Mouse (Mus musculus): ENCODE data around the gene Tmc6. TPM values are rescaled to one million over a fixed set of nuclear protein-coding genes. Genes with fewer than 3 reads are reported as not detected.

The Tmc6 gene
- total RNA-seq, 1 experiment from 2014 or later = 95.0 TPM

DNA sequence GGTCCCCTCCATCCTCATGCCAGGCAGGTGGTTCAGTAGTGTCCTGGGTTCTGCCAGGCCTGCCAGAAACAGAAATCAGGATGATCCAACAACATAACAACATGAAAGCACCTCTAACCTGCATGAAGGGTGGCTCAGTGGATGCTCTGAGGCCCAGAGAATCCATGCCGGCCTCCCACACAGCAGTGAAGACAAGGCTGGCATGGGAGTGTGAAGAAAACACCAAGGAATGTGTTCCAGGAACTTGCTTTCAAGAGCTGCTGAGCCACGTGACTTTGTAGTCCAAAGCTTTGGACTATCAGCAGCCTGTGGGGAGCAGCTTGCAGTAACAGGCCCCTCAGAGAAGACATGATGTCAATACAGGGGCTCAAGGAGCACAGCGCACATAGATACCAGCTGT lies 15.7 kb downstream of the Tmc6 start:
- no peak for ATAC-seq (ENCODE audit: extremely low read depth, insufficient number of reproducible peaks, low FRiP score, poor library complexity, severe bottlenecking)

DNA sequence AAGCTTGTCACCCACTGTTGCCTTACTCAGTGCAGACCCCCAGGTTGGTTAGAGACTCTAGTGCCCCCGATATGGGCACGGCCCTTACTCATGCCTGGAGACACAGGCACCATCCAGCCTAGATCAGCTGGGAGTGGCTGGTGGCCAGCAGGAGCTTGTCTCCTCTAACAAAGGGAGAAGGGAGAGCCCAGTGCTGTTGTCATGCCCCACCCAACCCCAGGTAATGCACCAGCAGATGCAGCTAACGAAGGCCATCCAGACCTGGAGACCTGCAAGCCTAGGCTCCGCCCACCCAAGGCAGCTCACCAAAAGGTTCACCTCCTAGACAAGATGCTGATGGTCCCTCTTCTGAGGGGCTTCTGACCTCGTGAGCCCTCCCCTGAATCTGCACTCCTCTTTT lies 16.6 kb downstream of the Tmc6 start:
- ATAC-seq (ENCODE audit: extremely low read depth, insufficient number of reproducible peaks, low FRiP score, poor library complexity, severe bottlenecking) = no peak

DNA sequence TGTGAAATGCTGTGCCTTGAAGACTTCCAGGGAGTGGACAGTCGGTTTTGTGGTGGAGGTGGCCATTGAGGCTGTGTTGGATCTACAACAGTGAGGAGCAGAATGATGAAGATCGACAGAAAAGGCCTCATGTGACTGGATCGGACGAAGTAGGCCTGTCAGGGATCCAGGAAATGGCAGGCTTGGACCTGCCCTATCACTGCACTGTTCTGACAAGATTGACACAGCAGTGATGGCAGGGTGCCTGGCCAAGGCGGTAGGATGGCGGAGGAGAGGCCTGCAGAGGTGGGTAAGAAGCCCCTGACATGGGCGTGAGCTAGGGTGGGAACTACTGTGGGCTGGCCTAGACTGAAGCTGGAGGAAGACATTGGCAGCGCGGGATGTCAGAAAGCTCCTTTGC lies 17.7 kb downstream of the Tmc6 start:
- no peak for ATAC-seq (ENCODE audit: extremely low read depth, insufficient number of reproducible peaks, low FRiP score, poor library complexity, severe bottlenecking)

DNA sequence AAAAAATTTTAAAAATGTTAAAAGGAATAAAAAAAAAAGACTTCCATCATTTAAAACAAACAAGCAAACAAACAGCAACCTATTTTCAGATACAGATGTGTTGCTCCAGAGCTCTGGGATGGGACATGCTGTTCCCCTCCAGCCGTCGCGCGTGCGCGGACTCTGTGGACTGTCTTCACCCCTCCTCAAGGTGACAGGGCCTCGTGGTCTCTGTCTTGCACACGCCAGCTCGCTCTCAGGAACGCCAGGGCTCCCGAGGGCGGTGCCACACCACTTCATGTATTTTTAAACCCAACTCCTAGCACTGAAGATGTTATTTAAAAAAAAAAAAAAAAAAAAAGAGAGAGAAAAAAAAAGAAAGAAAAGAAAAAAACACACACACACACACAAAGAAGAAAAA lies 19.8 kb downstream of the Tmc6 start:
- no peak for ATAC-seq (ENCODE audit: extremely low read depth, insufficient number of reproducible peaks, low FRiP score, poor library complexity, severe bottlenecking)

DNA sequence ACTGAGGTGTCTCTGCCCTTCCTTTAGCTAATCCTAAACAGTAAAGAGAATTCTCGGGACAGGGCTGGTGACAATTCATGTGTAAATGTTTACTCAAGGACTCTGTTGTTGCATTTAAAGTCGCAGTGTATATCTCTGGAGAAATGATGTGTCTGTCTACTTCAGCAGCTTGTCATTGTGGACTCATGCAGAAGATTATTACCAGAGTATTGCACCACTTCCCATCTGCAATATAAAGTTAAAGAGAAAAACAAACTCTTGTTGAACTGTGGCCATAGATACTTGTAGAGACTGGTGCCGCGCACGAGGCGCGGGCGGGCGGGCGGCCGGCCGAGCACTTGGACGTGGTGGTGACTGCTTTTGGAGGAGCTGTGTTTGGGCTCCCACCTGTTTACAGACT lies 20.2 kb downstream of the Tmc6 start:
- ATAC-seq (ENCODE audit: extremely low read depth, insufficient number of reproducible peaks, low FRiP score, poor library complexity, severe bottlenecking) = no peak

GRCm38 (mm10) chr11:117760374-117761119 lies 21.5 kb downstream of the Tmc6 start:
- no peak for ATAC-seq (ENCODE audit: extremely low read depth, insufficient number of reproducible peaks, low FRiP score, poor library complexity, severe bottlenecking)

GRCm38 (mm10) chr11:117759267-117759666 lies 22.7 kb downstream of the Tmc6 start:
- ATAC-seq (ENCODE audit: extremely low read depth, insufficient number of reproducible peaks, low FRiP score, poor library complexity, severe bottlenecking) = no peak

- ATAC-seq (ENCODE audit: extremely low read depth, insufficient number of reproducible peaks, low FRiP score, poor library complexity, severe bottlenecking) = no peak
Measured at GRCm38 (mm10) chr11:117755891-117756290, 26.1 kb downstream of the Tmc6 start.

- ATAC-seq (ENCODE audit: extremely low read depth, insufficient number of reproducible peaks, low FRiP score, poor library complexity, severe bottlenecking) = no peak
Measured at GRCm38 (mm10) chr11:117751544-117751943, 30.5 kb downstream of the Tmc6 start.

DNA sequence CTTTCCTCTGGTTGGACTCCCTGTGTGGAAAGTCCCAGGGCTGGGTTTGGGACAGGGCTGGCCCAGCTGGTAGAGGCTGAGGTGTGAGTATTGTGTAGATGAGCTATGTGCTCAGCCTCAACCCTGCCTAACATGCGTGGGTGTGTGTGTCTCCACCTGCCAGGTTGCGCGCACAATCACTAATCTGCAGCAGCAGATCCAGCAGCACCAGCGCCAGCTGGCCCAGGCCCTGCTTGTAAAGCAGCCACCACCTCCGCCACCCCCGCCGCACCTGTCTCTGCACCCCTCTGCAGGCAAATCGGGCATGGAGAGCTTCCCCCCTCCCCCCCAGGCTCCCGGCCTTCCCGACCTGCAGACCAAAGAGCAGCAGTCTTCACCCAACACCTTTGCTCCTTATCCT lies 32.6 kb downstream of the Tmc6 start:
- ATAC-seq (ENCODE audit: extremely low read depth, insufficient number of reproducible peaks, low FRiP score, poor library complexity, severe bottlenecking) = no peak

DNA sequence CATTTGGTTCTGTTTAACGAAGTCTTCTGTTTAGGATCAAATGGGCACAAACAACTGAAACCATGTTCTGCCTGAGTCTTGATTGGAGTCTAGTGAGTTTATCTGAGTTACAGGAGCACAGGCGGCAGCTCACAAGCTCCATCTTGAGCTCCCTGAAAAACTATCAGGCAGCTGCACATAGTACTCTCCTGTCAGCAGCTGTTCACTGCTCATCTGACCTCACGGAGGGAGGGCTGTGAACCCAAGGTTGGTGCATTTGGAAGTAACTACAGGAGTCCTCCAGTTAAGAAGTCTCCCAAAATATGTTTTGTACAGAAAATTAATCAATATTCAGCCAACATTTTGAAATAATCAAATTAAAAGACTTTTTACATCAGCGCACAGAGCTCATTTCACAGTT lies 33.4 kb downstream of the Tmc6 start:
- no peak for ATAC-seq (ENCODE audit: extremely low read depth, insufficient number of reproducible peaks, low FRiP score, poor library complexity, severe bottlenecking)

- ATAC-seq (ENCODE audit: extremely low read depth, insufficient number of reproducible peaks, low FRiP score, poor library complexity, severe bottlenecking) = no peak
Measured at GRCm38 (mm10) chr11:117743454-117744030, 38.5 kb downstream of the Tmc6 start.

GRCm38 (mm10) chr11:117742715-117743114 lies 39.3 kb downstream of the Tmc6 start:
- no peak for ATAC-seq (ENCODE audit: extremely low read depth, insufficient number of reproducible peaks, low FRiP score, poor library complexity, severe bottlenecking)

GRCm38 (mm10) chr11:117742243-117742642 lies 39.8 kb downstream of the Tmc6 start:
- no peak for ATAC-seq (ENCODE audit: extremely low read depth, insufficient number of reproducible peaks, low FRiP score, poor library complexity, severe bottlenecking)

- ATAC-seq (ENCODE audit: extremely low read depth, insufficient number of reproducible peaks, low FRiP score, poor library complexity, severe bottlenecking) = no peak
Measured at GRCm38 (mm10) chr11:117741128-117741527, 40.9 kb downstream of the Tmc6 start.

- no peak for ATAC-seq (ENCODE audit: extremely low read depth, insufficient number of reproducible peaks, low FRiP score, poor library complexity, severe bottlenecking)
Measured at GRCm38 (mm10) chr11:117738123-117738522, 43.9 kb downstream of the Tmc6 start.

- no peak for ATAC-seq (ENCODE audit: extremely low read depth, insufficient number of reproducible peaks, low FRiP score, poor library complexity, severe bottlenecking)
Measured at GRCm38 (mm10) chr11:117736037-117736689, 45.8 kb downstream of the Tmc6 start.

DNA sequence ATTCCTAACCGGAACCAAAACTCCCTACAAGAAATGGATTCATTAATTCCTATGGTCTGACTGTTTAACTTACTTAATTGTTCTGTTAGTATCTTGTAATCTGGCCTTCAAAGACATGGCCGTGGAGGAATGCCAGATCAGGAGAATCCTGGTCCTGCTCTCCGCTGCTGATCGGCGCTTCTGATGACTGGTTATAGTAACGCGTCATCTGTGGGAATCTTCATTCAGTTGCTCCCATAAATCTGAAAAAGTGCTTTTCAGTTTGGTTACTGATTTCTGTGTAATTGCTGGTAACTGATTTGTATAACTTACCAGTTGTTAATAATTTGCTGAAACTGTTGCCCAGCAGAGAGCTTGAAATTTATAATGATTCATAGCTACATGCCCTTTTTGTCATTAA lies 50.5 kb downstream of the Tmc6 start:
- no peak for ATAC-seq (ENCODE audit: extremely low read depth, insufficient number of reproducible peaks, low FRiP score, poor library complexity, severe bottlenecking)

DNA sequence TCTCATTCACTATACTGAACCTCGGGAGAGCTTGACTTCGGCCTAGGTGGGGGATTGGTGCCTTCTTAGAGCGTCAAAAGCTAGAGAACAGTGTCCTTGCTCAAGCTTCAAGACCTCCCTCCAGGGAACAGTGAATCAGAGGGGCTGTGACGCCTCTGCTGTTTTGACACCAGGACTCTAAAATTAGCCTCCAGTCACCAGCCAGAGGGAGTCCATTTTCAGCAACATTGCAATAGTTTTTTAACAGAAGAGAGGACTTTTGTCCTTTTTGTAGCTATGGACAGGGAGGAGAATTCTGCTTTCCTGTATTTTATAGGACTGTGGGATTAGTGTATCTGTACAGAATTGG lies 51.5 kb downstream of the Tmc6 start:
- no peak for ATAC-seq (ENCODE audit: extremely low read depth, insufficient number of reproducible peaks, low FRiP score, poor library complexity, severe bottlenecking)

DNA sequence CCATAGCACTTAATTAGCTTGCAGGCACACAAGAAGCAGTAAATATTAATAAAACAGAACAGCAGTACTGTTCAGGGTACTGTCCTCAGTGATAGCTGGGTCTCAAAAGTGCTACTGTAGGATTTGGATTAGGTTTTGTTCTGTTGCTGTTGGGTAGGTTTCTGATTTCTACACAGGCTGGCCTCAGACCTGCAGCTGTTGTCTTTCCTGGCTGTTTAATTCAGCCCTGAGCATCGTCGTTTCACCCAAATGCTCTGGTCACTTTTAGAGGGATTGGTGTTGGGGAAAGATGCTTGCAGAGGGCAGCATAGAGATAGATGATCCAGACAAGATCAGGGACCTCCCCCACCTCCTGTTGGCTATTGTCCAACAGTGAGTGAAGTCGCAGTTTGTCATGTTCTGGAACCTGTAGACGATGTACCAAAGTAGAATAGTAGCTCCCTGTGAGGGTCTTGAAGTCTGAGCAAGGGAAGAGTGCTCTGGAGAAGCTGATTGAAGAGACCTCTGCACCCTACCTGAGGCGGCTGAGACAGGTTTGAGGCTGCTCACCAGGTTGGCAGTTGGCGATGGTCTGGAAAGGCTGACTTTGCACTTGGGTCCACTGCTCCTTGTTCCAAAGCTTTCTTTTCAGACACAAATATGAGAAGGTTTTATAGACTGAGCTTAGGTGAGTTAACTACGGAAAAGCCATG lies 52.1 kb downstream of the Tmc6 start:
- no peak for ATAC-seq (ENCODE audit: extremely low read depth, insufficient number of reproducible peaks, low FRiP score, poor library complexity, severe bottlenecking)
